Mouse (Mus musculus): Measurements from ENCODE around the gene Gm10964.

Gm10964 gene

DNA sequence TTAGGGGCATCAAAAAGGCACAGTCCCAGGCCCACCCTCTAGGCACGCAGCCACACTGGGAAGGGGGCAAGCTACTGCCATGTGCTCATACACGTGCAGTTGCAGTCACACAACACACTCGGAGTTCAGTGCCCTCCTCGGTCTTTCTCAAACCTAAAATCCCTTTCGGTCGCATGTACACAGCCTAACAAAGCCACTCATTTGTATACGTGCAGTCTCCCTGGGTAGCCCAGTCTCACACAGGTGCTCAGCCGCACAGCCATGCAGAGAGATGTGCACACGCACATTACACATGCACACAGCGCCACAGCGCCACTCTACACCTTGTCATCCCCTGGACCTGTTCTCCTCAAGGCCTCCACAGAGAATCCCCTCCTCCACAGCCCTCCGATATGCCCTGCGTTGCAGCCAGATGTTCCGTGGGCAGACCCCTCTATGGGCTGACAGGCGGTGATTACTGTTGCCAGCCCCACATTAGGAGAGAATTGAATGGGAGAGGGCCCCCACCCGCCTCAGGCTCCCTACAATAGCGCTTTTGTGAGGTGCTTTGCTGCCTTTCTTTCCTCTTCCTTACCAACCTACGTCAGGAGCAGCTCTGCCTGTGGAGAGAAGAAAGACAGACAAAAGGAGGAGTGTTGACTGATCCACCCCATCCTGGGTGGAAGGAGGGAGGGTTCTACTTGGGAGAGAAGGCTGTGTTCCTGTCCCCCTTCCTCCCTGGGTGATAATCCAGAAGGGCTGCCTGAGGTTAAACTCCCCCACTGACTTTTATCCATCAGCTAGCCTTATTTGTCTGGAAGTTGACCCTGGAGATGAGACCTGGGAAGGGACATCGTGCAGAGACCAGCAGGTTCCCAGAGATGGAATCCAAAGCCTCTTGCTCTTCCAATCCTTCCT, 5.1 kb upstream of the Gm10964 start:
- in situ Hi-C loops (cut with MboI; ENCODE audit: unreplicated experiment in 2 of 2) = loop anchor here (10.0 to 25.0 kb wide), 6 partner anchors 151 to 951 kb away; no protein-coding TSS in a partner anchor

DNA sequence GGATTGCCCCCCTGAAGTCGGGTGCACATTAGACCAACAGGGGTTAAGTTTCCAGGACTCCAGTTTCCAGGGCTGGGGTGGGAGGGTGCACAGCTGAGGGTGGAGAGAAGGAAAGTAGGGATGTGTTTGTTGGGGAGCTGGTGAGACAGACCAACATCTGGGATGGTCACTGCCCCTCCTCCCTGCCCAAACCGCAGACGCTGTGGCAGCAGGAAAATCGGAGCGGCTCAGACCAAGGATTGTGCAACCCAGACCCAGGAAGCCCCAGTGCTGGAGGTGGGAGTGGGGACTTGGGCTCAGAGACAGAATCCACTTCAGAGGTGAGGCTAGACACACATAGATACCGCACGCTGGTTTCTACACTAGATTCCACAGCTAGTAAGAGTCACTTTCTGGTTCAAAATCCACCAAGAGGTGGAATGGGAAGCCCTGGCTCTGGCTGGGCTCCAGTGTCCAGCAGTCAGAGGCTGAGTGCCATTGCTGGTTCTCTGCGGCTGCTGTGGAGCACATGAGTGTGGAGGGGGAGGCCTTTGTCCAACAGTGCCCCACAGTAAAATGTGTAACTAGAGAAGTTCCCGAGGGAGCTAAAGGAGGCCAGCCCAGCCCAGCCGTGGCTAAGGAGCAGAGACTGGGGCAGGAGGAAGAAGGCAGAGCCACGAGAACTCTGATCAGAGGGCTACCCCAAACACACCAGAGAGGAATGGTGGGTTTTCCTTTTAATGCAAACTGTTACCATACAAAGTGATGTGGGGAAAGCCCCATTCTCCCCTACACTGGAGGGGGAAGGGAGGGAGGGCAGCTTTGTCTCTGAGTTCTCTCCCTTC, 4.3 kb upstream of the Gm10964 start:
- in situ Hi-C loops (cut with MboI; ENCODE audit: unreplicated experiment in 2 of 2) = loop anchor here (5.0 to 25.0 kb wide), 9 partner anchors 150 to 950 kb away; no protein-coding TSS in a partner anchor

DNA sequence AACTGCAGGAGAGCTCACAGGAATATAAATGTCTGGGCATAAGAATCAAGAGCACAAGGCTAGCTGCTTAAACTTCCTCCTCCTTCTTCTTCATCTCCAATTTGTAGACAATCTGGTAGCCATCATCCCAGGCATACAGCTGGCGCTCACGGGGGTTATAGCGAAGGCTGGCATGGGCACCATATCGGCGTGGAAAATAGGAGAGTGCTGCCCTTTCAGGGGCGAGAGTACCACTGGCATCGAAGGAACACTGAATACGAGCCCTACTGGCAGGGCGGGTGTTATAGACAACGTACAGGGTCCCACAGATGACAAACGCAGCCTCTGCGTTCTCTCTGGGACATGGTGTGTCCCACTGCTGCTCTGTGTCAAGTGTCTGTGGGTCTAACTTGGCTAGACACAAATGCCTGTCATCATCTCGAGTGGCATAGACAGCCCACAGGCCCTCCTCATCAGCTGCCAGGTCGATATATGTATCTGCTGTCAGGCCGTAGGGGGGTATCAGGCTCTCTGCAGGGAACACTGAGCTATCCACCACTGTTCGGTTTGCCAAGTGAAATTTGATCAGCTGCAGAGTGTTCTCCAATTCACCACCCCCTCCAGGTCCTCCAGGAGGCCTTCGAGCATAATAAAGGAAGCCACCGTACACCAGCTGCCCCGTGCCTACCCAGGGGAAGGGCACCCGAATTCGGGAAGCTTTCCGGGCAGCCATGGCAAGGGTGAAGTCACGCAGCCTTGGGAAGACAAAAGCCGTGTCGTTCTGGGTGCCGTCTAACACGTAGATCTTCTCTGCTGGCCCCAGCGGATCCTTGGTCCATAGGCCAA, 3.2 kb upstream of the Gm10964 start:
- in situ Hi-C loops (cut with MboI; ENCODE audit: unreplicated experiment in 2 of 2) = loop anchor here (5.0 to 25.0 kb wide), 9 partner anchors 149 to 949 kb away; no protein-coding TSS in a partner anchor

DNA sequence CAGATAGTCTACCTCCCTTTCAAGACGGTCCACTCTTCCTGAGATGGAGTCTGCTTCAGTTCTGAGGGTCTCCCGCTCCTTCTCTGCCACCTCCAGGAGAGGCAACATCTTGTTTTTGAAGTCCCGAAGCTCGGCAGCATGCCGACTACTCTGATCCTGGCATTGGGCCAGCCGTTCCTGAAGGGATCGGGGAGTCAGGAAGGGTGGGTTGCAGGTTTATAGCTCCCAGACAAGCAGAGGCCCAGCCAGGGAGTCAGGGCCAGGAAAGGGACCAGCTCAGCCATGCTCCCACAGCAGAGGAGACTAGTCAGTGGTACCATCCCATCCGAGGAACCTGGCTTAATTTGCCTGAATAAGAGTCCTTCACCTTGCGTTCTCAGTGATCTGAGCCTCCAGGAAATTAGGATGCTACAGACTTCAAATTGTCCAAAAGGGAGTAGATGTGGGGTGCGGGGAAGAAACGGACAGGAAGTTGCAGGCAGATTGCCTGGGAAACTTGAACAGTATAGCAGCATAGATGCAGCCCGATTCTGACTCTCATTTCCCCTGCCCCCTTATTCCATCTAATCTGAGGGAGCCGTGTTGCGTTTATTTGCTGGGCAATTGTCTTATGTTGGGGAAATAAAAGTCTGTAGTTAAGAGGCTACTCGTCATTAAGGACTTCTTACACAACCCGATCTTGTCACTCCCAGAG, 2.0 kb upstream of the Gm10964 start:
- in situ Hi-C loops (cut with MboI; ENCODE audit: unreplicated experiment in 2 of 2) = loop anchor here (5.0 to 25.0 kb wide), 9 partner anchors 148 to 948 kb away; no protein-coding TSS in a partner anchor

DNA sequence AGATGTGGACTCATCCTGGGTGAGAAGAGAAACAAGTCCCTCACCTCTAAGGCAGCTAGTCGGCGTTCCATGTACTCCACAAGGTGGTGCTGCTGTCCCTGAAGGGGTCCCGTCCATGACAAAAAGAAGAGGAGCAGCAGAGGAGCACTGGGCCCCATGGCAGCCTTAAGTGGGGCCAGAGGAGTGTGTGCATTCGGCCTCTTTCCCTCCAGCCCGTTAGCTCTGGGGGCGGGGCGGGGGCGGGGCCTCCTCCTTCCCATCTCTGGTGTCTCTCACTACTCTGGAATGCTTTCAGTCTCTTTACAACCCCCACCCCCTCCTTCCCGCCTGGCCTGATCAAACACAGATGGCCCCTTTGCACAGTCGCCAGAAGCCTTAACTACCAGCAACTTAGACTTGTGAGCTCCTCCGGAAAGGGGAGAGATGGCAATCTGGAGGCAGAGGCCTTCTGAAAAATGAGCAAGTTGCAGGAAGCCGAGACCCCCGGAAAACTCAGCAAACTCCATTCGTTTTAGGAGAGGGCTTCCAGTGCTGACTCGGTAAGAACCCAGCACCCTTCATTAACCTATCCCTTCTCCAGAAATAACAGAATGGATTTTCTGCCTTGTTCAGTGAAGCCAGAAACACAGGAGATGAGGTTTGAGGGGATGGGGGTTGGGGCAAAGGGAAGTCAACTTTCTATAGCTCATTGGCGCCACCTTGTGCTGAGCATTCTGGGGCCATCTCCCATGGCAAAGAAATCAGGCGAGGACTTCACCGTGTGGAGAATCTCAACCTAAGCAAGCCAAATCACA, 1.2 kb upstream of the Gm10964 start, which contains the start of gene Olfml3:
Gene Olfml3, minus strand, starts transcription at position 224 of the 794 bp plus-strand sequence.
- in situ Hi-C loops (cut with MboI; ENCODE audit: unreplicated experiment in 2 of 2) = loop anchor here (5.0 to 25.0 kb wide), 9 partner anchors 147 to 947 kb away; no protein-coding TSS in a partner anchor

DNA sequence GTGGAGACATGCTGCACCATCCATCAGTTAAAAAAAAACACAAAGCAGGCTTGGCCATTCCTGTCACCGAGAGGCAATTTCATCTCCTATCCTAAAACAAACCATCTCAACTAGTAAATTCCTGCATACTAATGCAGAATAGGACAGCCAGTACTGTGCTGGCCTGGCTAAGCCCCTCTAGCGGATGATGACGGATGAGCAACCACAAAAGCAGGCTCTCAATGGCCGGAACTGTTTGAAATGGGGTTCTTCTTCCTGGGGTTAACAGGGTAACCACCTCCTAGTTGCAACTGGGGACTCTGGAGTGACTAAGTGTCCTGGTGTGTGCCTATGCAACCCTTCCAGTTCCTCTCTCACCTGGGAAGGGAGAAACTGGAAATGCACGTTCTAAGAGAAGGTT, 1.2 kb downstream of the Gm10964 start:
- in situ Hi-C loops (cut with MboI; ENCODE audit: unreplicated experiment in 2 of 2) = loop anchor here (5.0 to 25.0 kb wide), 2 partner anchors 47 to 703 kb away; no protein-coding TSS in a partner anchor

DNA sequence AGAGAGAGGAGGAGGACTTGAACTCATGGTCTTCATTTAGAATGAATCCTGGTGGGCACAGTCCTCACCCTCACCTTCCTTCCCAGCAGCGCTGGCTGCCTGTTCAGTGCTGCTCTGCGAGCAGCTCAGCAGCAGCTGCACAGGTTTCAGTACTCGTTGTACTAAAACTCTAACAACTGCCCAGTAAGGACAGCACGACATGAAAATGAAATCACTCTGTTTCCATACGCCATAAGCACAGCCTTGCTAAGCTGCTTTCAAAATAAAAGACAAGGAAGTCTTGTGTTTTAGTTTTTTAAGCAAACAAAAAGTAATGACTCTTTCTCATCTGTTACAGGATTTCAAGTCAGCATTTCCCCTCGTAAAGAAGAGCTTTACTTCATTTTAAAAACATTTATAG, 4.0 kb downstream of the Gm10964 start:
- in situ Hi-C loops (cut with MboI; ENCODE audit: unreplicated experiment in 2 of 2) = loop anchor here (5.0 to 25.0 kb wide), 2 partner anchors 44 to 706 kb away; no protein-coding TSS in a partner anchor

DNA sequence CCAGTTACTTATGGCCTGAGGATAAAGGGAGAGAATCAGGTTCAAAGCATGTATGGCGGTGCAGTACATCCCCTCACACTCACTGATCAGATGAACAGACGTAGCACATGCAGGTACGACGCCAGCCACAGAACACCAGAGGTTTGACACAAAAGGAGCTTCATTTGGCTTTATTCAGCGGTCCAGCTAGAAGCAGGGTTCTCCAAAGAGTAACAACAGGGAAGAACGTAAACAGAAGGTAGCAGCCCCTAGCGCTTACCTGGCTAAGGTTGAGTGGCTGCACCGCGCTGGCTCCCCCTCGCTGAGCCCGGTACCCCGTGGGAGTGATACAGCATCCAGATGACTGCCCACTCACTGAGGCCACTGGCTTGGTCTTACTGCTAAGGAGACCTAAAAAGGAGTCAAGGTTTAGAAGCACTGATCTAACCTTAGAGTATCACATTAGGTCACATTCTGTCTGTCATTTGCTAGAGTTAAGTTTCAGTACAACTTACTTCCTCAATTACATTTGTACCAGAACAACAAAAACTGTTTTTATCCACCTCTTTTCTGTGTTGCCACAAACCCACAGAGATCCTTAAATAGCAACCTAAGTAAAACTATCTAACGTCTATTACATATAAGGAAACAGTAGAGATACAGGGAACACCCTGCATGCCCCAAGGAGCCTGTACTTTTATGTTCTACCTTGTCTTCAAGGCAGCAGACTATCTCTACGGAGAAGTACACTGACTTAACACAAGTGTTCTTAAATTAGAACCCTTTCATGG, 6.0 kb downstream of the Gm10964 start:
- in situ Hi-C loops (cut with MboI; ENCODE audit: unreplicated experiment in 2 of 2) = loop anchor here in 1 of 2 experiments (25.0 kb wide), 1 partner anchor 708 kb away; no protein-coding TSS in a partner anchor

DNA sequence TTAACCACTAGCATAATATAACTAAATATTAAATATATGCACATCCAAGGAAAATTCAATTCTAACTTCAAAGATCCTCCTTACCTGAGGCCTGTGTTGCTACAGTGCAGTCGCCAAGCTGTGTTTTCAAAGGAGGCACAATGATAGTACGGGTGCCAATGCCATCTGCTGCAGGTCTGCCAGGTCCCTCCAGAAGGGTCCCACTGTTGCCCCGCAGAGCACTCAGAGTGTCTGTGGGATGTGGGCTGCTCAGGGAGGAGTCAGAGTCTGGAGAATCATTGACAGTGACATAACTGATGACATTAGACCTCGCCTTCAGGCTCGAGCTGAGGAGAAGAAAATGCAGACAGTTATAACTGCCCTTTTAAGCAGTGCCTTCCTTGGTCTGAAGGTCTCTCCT, 7.5 kb downstream of the Gm10964 start:
- in situ Hi-C loops (cut with MboI; ENCODE audit: unreplicated experiment in 2 of 2) = loop anchor here in 1 of 2 experiments (25.0 kb wide), 1 partner anchor 709 kb away; no protein-coding TSS in a partner anchor

DNA sequence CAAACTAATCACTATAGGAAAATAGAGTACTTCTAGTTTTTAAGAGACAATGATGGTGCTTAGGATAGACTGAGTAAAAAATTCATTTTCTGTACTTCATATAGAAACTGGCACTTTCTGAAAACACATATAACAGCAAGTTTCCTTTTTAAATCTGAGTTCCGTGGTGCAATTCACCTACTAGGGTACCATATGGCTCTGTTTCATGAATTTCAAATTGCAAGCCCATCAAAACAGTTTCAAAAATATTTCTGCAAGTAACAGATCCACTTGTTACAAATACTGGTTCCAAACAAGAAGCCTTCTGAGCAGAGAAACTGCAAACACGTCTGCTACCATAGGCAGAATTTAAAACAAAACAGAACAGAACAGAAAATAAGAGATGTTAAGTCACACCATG, 12.4 kb downstream of the Gm10964 start:
- in situ Hi-C loops (cut with MboI; ENCODE audit: unreplicated experiment in 2 of 2) = no loop called here

DNA sequence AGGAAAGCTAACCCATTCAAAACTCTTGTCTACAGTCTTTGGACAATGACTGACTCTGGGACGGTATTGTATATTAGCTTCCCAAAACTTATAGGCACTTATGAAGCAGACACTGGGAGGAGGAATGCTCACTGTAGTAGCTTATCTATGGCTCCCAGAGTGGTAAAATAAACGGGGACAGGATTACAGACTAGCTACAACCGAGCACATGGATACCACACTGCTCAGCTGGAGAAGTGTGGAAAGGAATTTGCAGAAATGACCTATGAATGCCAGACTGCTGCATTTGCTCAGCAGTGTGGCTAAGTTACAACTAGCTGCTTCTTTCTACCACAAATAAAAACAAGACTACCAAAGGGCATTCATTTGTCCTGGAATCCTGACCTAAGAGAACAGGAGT, 16.2 kb downstream of the Gm10964 start:
- in situ Hi-C loops (cut with MboI; ENCODE audit: unreplicated experiment in 2 of 2) = no loop called here

DNA sequence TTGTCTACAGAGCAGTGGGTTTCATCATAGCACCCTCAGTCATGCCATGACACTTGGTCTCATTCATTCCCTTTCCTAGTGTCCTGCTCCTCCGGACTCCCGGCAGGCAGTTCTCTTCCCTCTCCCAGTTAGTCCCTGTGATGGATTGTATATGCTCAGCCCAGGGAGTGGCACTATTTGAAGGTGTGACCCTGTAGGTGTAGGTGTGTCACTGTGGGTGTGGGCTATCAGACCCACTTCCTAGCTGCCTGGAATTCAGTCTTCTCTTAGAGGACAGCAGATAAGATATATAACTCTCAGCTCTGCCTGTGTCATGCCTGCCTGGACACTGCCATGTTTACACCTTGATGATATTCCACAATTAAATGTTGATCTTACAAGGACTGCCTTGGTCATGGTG, 17.8 kb downstream of the Gm10964 start:
- in situ Hi-C loops (cut with MboI; ENCODE audit: unreplicated experiment in 2 of 2) = no loop called here

DNA sequence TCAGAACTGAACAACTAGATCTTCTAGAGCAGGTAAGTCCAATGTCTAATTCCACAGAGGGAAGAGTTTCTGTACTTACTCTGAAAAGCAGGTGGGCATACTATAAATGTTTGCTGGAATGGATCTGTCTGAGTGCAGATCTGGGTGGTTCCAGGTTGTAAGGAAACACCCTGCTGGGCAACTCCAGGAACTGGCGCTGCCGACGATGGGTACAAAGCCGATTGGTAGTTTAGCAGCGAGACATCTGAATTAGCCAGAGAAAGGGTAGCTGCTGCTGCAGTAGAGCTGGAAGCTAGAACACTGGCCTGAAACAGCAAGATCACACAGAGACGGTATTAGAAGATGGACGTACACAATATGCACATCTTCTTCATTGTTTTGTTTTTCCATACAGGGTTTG, 19.3 kb downstream of the Gm10964 start:
- in situ Hi-C loops (cut with MboI; ENCODE audit: unreplicated experiment in 2 of 2) = no loop called here

DNA sequence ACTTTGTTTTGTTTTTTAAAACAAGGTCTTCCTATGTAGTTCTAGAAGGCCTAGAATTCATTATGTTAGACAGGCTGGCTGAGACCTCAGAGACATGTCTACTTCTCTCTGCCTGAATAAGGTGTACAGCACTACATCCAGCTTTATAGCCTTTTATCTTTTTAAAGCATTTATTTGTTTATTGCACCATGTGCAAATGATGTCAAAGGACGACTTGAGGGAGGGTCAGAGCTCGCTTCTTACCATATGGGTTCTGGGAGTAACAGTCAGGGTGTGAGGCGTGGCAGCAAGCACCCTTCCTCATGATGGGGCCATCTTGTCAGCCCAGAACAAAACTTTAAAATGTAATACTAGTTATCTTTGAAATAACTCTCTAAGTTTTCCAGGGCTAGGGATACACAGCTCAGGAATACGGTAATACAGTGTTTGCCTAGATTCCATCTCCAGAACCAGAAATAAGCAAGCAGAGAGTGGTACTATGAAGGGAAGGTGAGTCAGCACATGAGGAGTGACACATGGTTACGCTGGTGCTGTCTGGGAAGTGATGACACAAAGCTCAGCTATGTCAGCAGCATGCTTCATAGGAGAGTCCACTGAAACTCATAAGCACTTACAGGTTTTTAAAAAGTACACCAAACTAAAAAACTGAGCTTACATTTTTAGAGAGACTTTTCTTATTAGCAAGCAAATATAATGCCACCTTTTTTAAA, 20.2 kb downstream of the Gm10964 start:
- in situ Hi-C loops (cut with MboI; ENCODE audit: unreplicated experiment in 2 of 2) = no loop called here

DNA sequence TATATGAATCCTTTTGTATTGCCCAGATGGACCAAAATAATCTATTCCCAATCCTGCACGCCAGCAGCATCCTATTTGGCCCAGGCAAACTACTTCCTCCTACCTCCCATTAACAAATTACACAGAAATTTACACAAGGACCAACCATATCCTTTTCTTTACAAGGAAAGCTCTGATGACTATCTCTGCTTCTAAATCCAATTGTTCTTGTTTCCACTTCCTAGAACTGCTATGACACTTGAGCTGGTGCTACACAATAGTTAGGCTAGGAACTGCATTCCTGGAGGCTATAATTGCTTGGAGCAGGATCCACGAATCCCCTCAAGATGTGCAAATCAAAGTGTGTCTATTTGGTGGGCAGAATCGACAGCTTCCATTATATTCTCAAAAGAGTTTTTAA, 27.6 kb downstream of the Gm10964 start:
- in situ Hi-C loops (cut with MboI; ENCODE audit: unreplicated experiment in 2 of 2) = no loop called here

DNA sequence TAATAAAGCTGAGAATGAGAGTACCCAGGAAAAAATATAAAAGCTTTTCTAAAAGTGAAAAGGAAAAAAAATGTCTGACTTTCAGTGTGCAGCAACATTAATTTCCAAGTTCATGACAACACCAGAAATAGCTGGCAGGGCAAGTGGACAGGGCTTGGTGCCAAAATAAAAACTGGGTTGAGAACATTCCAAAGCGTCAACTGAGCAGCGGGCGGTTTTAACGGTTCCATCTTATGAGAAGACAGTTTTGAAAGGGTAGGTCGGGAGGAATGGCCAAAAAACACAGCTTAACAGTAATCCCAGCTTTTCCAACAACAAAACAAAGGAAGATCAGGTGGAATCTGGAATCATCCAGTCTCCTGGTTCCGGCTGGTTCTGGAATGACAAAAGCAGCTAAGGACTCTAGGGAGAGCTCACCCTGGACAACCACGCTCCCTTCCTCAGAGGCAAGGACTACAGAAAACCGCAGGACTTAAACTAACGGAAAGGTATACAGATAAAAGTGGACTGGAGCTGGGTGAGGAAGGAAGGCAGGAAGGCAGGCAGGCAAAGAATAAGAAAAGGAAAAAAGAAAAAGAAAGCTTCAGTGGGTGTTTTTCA, 32.5 kb downstream of the Gm10964 start:
- in situ Hi-C loops (cut with MboI; ENCODE audit: unreplicated experiment in 2 of 2) = no loop called here

DNA sequence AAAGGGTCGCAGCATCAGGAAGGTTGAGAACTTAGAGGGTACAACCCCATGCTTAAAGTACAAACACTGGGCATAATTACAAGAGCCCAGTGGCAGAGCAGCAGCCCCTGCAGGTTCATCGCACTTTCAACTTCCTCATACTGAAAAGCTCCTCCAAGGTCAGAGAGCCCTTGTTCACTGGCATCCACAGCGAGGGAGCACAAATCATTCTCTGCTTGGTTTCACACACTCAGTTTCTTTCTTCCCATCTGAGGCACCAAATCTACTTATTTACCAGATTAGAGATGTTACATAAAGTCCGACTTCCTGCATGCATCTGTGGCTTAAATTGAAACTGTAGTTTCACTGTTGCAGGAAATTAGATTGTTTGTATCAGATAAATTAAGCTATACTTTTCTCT, 33.7 kb downstream of the Gm10964 start:
- in situ Hi-C loops (cut with MboI; ENCODE audit: unreplicated experiment in 2 of 2) = no loop called here

Data from v-Abl transformed pro-B cells (cell line).